11 mouse cellular contexts compared by ENCODE assay signal in the genomic region with DNA sequence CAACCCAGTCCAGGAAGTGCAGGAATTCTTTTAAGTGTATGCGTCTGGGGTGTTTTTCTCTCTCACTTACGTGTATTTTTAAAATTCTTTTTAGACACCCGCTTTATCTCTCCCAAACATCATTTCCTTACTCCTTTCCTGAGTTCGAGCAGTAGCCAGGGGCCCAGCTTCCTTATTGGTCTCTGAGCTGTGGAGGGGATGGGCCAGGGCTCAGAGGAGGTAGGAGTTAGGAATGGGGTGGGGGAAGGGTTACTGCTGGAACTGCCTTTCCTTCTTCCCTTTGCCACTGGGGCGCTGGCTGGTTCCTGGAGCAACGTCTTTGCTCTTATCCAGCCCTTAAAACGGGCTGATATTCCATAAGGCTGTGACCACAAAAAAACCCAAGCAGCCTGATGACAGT.
DNase-seq lines count a peak whose midpoint lies in the region; ATAC-seq lines count a peak whose summit lies in the region.
"Had no signal": no experiment of that assay in that cellular context is flagged by ENCODE, and none has a peak within 500 bp of the region (broad histone marks: within the 10 kb centered on the region; RNA-seq: fewer than 3 reads in every experiment).

No protein-coding gene starts in this region.

- H3K4me3 ChIP-seq in kidney, embryonic 14.5 days (ENCODE audit: low read length) = no peak overlapping the region
- H3K4me3 ChIP-seq: embryonic facial prominence, embryonic 13.5 days; hindbrain, embryonic 10.5 days; limb, embryonic 10.5 days had no signal

- H3K27ac ChIP-seq in kidney, embryonic 14.5 days (ENCODE audit: low read depth, low read length) = no peak overlapping the region
- H3K27ac ChIP-seq: embryonic facial prominence, embryonic 13.5 days; hindbrain, embryonic 10.5 days; limb, embryonic 10.5 days had no signal

- H3K36me3 ChIP-seq in kidney, embryonic 14.5 days (ENCODE audit: control insufficient read depth, insufficient read depth, low read length) = no peaks in the 10 kb centered on the region
- H3K36me3 ChIP-seq: embryonic facial prominence, embryonic 13.5 days; hindbrain, embryonic 10.5 days had no signal

- H3K9ac ChIP-seq in kidney, embryonic 14.5 days (ENCODE audit: low read depth, low read length) = no peak overlapping the region
- H3K9ac ChIP-seq: embryonic facial prominence, embryonic 13.5 days had no signal

- peak; percentile 23 for DNase-seq in gastrocnemius, postnatal 25 days
- no peak for DNase-seq in gastrocnemius, adult 8-10 months (ENCODE audit: low spot score in 2 of 2)
- peak; percentile 66 for DNase-seq in heart, adult 8-10 months (ENCODE audit: low spot score)
- peak; percentile 42 for DNase-seq in lung, postnatal 14 days
- DNase-seq in thymus, postnatal 25 days = no peak
- DNase-seq in right cerebral cortex, adult 2 months (ENCODE audit: low spot score in 2 of 2) = no peak
- no peak for DNase-seq in cerebellum, adult 8-10 months

- no peaks in the 10 kb centered on the region for H3K27me3 ChIP-seq in kidney, embryonic 14.5 days (ENCODE audit: control insufficient read depth, insufficient read depth, low read length)
- H3K27me3 ChIP-seq: embryonic facial prominence, embryonic 13.5 days had no signal

- H3K4me2 ChIP-seq in kidney, embryonic 14.5 days (replicated peaks; ENCODE audit: low read depth, low read length) = no peak overlapping the region
- H3K4me2 ChIP-seq: embryonic facial prominence, embryonic 13.5 days had no signal

- WGBS in kidney, embryonic 14.5 days = 32% methylated on average over 7 of the region's 7 CpGs

- no peaks in the 10 kb centered on the region for H3K4me1 ChIP-seq in kidney, embryonic 14.5 days (ENCODE audit: control insufficient read depth, insufficient read depth, low read length)
- H3K4me1 ChIP-seq: embryonic facial prominence, embryonic 13.5 days; hindbrain, embryonic 10.5 days had no signal

- H3K9me3 ChIP-seq in kidney, embryonic 14.5 days (ENCODE audit: control insufficient read depth, low read length) = no peaks in the 10 kb centered on the region
- H3K9me3 ChIP-seq: embryonic facial prominence, embryonic 13.5 days; hindbrain, embryonic 10.5 days; limb, embryonic 10.5 days had no signal

- 0 out of 2 replicates have a peak, but pooled peaks have one; percentile 43 for ATAC-seq in kidney, embryonic 14.5 days (ENCODE audit: low FRiP score, low TSS enrichment)

Comparison
In these comparisons a context has a peak if more than half of its experiments do, and no peak if none do; other contexts are left out.
1. DNase-seq: peak in gastrocnemius, postnatal 25 days (single experiment), heart, adult 8-10 months (single experiment) and lung, postnatal 14 days (single experiment); none in gastrocnemius, adult 8-10 months (0 of 2), thymus, postnatal 25 days (single experiment), right cerebral cortex, adult 2 months (0 of 2) and cerebellum, adult 8-10 months (single experiment).